Mouse (Mus musculus) cortical plate, adult 2 months (tissue): ENCODE results near the gene Abcg5.

Experiments
- CTCF ChIP-seq: fragments of 200-500 bp; IDR thresholded peaks from 2 replicates; pipeline ENCODE4 v1.5.1; 2011; ENCODE audit warnings: mild to moderate bottlenecking, control low read depth, low read length; ENCODE audit not compliant: insufficient read depth; ENCODE audit errors: extremely low read depth
- POLR2A ChIP-seq: fragments of 200-500 bp; IDR thresholded peaks from 2 replicates; pipeline ENCODE4 v1.6.1; 2011; ENCODE audit warnings: mild to moderate bottlenecking, low read length, control low read depth; ENCODE audit not compliant: insufficient read depth; ENCODE audit errors: extremely low read depth

GRCm38 (mm10) chr17:84636328-84636727 is 46.5 kb downstream of the Abcg5 start:
- TF ChIP-seq CTCF (no peak), POLR2A (no peak)
